In the genomic region with DNA sequence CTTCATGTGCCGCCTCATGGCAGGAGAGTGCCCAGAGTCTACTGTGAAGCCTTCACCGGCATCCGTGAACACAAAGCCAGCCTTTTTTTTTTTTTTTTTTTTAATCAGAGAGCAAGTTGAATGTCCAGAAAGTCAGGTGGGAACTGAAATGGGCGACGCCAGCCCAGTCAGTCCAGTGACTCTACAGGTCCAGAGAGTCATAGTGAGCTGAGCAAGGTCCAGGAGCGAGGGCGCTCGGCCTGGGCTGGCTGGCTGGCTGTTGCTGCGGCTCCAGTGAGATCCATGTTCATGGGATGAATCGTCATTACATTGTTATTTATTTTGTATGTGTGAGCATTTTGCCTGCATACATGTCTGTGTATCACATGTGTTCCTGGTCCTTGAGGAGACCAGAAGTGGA, we compare ENCODE assay signal across 22 mouse cellular contexts. TPM values are rescaled to one million over a fixed set of nuclear protein-coding genes. Genes with fewer than 3 reads are reported as not detected.
"Had no signal": no experiment of that assay in that cellular context is flagged by ENCODE, and none has a peak within 500 bp of the region (broad histone marks: within the 10 kb centered on the region; RNA-seq: fewer than 3 reads in every experiment).

No protein-coding gene starts in this region.

- H3K36me3 ChIP-seq: limb, embryonic 12.5 days; limb, embryonic 15.5 days; midbrain, embryonic 13.5 days had no signal

- ATAC-seq: hindbrain, embryonic 16.5 days; liver, postnatal 0 days; lung, postnatal 0 days; midbrain, embryonic 13.5 days; midbrain, embryonic 16.5 days had no signal

- H3K27ac ChIP-seq: left cerebral cortex, adult 2 months; limb, embryonic 12.5 days; limb, embryonic 15.5 days; liver, embryonic 14.5 days; macrophage; midbrain, embryonic 13.5 days had no signal

- H3K9ac ChIP-seq: limb, embryonic 12.5 days; limb, embryonic 15.5 days; liver, embryonic 14.5 days; liver, postnatal 0 days; lung, embryonic 14.5 days; midbrain, embryonic 13.5 days had no signal

- H3K4me2 ChIP-seq: limb, embryonic 12.5 days; limb, embryonic 15.5 days; liver, embryonic 11.5 days; lung, embryonic 14.5 days; midbrain, embryonic 13.5 days had no signal

- H3K4me3 ChIP-seq: left cerebral cortex, adult 2 months; limb, embryonic 12.5 days; limb, embryonic 15.5 days; midbrain, embryonic 13.5 days had no signal

- DNase-seq: kidney, adult 11 months; layer of hippocampus, postnatal 36 days; left cerebral cortex, postnatal 4 days; liver, postnatal 0 days; lung, embryonic 14.5 days; thymus, adult 2 months; thymus, postnatal 14 days; thymus, postnatal 4 days had no signal

- H3K9me3 ChIP-seq: limb, embryonic 12.5 days; limb, embryonic 15.5 days; midbrain, embryonic 13.5 days had no signal

RNA-seq across cellular contexts. Expression of gene Ovol1, which starts 2.3 kb away (rescaled TPM):
- total RNA-seq: layer of hippocampus, adult 8-10 months; layer of hippocampus, postnatal 10 days; layer of hippocampus, postnatal 36 days; left cerebral cortex, adult 2 months; left cerebral cortex, postnatal 14 days; left cerebral cortex, postnatal 4 days had no signal
- polyA plus RNA-seq: midbrain, embryonic 13.5 days; neural tube, embryonic 14.5 days had no signal
